Mouse (Mus musculus): Measurements from ENCODE around the gene Gm44805.

Gene Gm44805

GRCm38 (mm10) chr7:19633197-19633596, 48.0 kb downstream of the Gm44805 start:
- intact Hi-C loops (cut with DNase I), result no loop called here

- intact Hi-C loops (cut with DNase I), result no loop called here
These were observed 48.5 kb downstream of the Gm44805 start for GRCm38 (mm10) chr7:19632720-19633119.

GRCm38 (mm10) chr7:19632275-19632674, 48.9 kb downstream of the Gm44805 start:
- intact Hi-C loops (cut with DNase I), result no loop called here

GRCm38 (mm10) chr7:19629361-19629734, 51.9 kb downstream of the Gm44805 start, which contains the start of gene Relb:
TSS of gene Relb (minus strand) at chr7:19629438.
- intact Hi-C loops (cut with DNase I), result no loop called here

GRCm38 (mm10) chr7:19628536-19629360, 52.5 kb downstream of the Gm44805 start:
- intact Hi-C loops (cut with DNase I), result no loop called here

GRCm38 (mm10) chr7:19628192-19628535, 53.1 kb downstream of the Gm44805 start:
- intact Hi-C loops (cut with DNase I), result no loop called here

- intact Hi-C loops (cut with DNase I), result no loop called here
These were observed 53.5 kb downstream of the Gm44805 start for GRCm38 (mm10) chr7:19627721-19628120.

GRCm38 (mm10) chr7:19623433-19623832, 57.8 kb downstream of the Gm44805 start:
- intact Hi-C loops (cut with DNase I), result loop anchor here (5.0 kb wide), 1 partner anchor 46 kb away; the partner anchor contains the start of genes Gemin7 and Zfp296

- intact Hi-C loops (cut with DNase I), result loop anchor here (5.0 kb wide), 1 partner anchor 45 kb away; the partner anchor contains the start of genes Gemin7 and Zfp296
These were observed 59.0 kb downstream of the Gm44805 start for GRCm38 (mm10) chr7:19622241-19622640.

All from adrenal gland (tissue).